Mouse (Mus musculus) forebrain, embryonic 13.5 days (tissue): ENCODE results near the gene Cyp2d11. TPM values are rescaled to one million over a fixed set of nuclear protein-coding genes. Genes with fewer than 3 reads are reported as not detected.

ENCODE experiments used
- ATAC-seq: fragments of 200-750 bp; cut with Nextera tagmentation; 2 replicates; pipeline ENCODE4 v1.8.0; 2017
- H3K27ac ChIP-seq: fragments of 300-500 bp; sonication (generic); 2 replicates; pipeline ENCODE4 v1.5.1; 2015; ENCODE audit warnings: inconsistent platforms, mild to moderate bottlenecking, moderate library complexity
- H3K27me3 ChIP-seq: fragments of 300-500 bp; sonication (generic); 2 replicates; pipeline ENCODE4 v1.6.1; 2015; ENCODE audit warnings: mild to moderate bottlenecking, inconsistent platforms
- H3K36me3 ChIP-seq: fragments of 300-500 bp; sonication (generic); 2 replicates; pipeline ENCODE4 v1.6.1; 2015; ENCODE audit warnings: mild to moderate bottlenecking, inconsistent platforms; ENCODE audit not compliant: poor library complexity, severe bottlenecking
- H3K4me1 ChIP-seq: fragments of 300-500 bp; sonication (generic); 2 replicates; pipeline ENCODE4 v1.6.1; 2015; ENCODE audit warnings: inconsistent platforms
- H3K4me2 ChIP-seq: fragments of 300-500 bp; sonication (generic); 2 replicates; pipeline ENCODE4 v1.6.1; 2015; ENCODE audit warnings: inconsistent platforms, mild to moderate bottlenecking, moderate library complexity
- H3K4me3 ChIP-seq: fragments of 300-500 bp; sonication (generic); 2 replicates; pipeline ENCODE4 v1.5.1; 2015; ENCODE audit warnings: mild to moderate bottlenecking, inconsistent platforms
- H3K9ac ChIP-seq: fragments of 300-500 bp; sonication (generic); 2 replicates; pipeline ENCODE4 v1.6.1; 2015; ENCODE audit warnings: mild to moderate bottlenecking, inconsistent platforms
- H3K9me3 ChIP-seq: fragments of 300-500 bp; sonication (generic); replicated peaks from 2 replicates; pipeline ENCODE4 v1.6.1; 2016; ENCODE audit warnings: inconsistent platforms
- WGBS: fragments of 180-500 bp; shearing (Covaris S2); methylation state at CpG from one replicate; pipeline ENCODE4 v1.1.7; 2015; 5-methylcytosine and 5-hydroxymethylcytosine counted together
- polyA plus RNA-seq: library from polyadenylated mRNA; unstranded; fragments of >200 nt; fragmentation: Nextera tagmentation; extraction: Ambion mirVana; gene quantifications from 2 replicates; pipeline ENCODE4 v1.2.1, GENCODE M21; 2015

Cyp2d11 gene
- polyA plus RNA-seq, 1 experiment from 2014 or later = not detected

DNA sequence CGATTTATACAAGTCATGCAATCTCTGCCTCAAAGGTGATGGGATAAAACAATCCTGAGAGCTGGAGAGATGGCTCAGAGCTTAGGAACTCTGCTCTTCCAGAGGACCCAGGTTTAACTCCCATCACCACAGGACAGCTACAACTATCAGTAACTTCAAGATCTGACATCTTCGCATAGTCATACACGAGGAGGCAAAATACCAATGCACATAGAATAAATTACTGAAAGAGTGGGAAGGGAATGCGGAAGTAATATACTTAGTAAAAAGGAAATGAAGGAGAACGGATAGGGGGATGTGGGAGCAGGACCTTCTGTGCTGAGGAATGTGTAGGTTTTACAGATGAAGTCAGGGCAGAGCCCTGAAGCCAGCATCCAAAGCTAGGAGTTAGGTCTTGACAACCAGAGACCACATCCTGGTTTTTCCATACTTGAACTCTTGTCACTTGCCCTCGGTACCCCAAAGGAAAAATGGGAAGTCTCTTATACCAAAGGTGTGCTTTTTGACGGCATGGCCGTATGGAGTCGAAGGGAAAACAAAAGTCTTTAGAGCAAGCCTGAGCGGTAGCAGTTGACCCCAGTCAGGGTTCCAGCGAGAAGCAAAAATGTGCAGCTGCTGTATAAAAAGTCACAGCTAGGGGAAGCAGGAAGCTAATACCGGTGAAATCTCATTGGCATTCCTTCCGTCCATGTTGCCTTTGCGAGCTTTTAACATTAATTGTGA is 47.1 kb downstream of the Cyp2d11 start:
- no peak for ATAC-seq
- whole genome bisulfite sequencing = 66% methylated on average over 14 of the region's 14 CpGs

DNA sequence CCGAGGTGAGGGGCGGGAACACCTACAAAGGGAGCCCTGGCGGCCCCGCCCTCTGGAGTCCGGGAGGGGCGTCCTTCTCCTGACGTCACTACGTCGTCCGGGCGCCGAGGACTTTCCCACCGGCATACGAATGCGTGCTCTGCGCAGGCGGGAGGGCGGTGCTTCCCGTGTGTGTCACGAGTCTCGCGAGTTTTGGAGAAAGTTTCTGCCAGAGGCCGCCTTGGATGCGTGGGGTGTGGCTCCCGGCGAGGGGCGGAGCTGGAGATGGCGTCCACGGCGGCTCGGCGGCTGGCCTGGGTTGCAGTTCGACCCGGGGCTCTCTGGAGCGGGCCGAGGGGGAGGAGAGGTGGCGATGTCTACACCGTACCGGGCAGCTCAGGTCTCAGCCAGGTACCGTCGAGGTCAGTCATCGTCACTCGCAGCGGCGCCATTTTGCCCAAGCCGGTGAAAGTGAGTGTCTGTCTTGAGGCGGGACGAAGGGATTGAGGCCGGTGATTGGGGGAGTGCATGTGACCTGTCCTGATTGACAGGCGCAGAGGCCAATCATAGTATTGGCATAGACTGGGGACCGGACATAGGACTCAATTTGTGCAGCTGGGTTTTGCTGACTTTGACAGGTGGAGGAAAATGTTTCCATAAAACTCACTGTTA is 47.9 kb downstream of the Cyp2d11 start:
- peak; percentile 99 for ATAC-seq
- Histone ChIP-seq H3K4me2 (peak overlapping the region; percentile 93), H3K9me3 (no peaks in the 10 kb centered on the region), H3K36me3 (peaks cover 38% of the 10 kb centered on the region), H3K27ac (peak overlapping the region; percentile 81), H3K27me3 (peaks cover 4% of the 10 kb centered on the region), H3K4me3 (peak overlapping the region; percentile 63), H3K4me1 (peaks cover 19% of the 10 kb centered on the region), H3K9ac (peak overlapping the region; percentile 78)
- WGBS = under 1% methylated on average over 51 of the region's 51 CpGs

More for the DNA sequence above, 47.1 kb downstream of the Cyp2d11 start:
- Histone ChIP-seq H3K27me3 (no peaks in the 10 kb centered on the region), H3K4me2 (peak overlapping the region; percentile 93), H3K36me3 (peaks cover 39% of the 10 kb centered on the region), H3K9me3 (no peaks in the 10 kb centered on the region), H3K9ac (peak overlapping the region; percentile 78), H3K4me3 (peak overlapping the region; percentile 63), H3K27ac (peak overlapping the region; percentile 81; the same call in 1 of the 2 replicates), H3K4me1 (peaks cover 15% of the 10 kb centered on the region)

DNA sequence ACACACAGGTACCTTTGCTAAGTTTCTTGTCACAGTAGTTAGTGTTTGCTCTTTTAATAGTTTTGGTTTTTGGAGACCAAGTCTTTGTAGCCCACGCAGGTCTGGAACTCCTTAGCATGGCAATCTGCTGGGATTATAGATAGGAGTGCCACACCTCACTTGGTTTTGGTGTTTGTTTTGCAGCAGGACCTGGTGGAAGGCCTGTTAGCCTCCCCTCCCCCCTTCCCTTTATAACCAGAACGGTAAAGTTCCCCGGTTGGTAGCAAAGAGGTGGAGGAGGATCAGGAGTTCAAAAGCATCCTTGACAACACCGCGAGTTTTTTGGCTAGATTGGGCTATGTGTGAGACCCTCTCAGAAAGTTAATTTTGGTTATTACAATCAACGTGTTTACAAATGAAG is 48.9 kb downstream of the Cyp2d11 start:
- Histone ChIP-seq H3K9ac (no peak overlapping the region), H3K9me3 (no peaks in the 10 kb centered on the region), H3K4me2 (no peak overlapping the region), H3K27ac (no peak overlapping the region), H3K27me3 (peaks cover 13% of the 10 kb centered on the region), H3K4me3 (no peak overlapping the region), H3K36me3 (peaks cover 28% of the 10 kb centered on the region), H3K4me1 (peaks cover 21% of the 10 kb centered on the region)
- 92% methylated on average over 6 of the region's 6 CpGs for WGBS
- ATAC-seq = no peak

DNA sequence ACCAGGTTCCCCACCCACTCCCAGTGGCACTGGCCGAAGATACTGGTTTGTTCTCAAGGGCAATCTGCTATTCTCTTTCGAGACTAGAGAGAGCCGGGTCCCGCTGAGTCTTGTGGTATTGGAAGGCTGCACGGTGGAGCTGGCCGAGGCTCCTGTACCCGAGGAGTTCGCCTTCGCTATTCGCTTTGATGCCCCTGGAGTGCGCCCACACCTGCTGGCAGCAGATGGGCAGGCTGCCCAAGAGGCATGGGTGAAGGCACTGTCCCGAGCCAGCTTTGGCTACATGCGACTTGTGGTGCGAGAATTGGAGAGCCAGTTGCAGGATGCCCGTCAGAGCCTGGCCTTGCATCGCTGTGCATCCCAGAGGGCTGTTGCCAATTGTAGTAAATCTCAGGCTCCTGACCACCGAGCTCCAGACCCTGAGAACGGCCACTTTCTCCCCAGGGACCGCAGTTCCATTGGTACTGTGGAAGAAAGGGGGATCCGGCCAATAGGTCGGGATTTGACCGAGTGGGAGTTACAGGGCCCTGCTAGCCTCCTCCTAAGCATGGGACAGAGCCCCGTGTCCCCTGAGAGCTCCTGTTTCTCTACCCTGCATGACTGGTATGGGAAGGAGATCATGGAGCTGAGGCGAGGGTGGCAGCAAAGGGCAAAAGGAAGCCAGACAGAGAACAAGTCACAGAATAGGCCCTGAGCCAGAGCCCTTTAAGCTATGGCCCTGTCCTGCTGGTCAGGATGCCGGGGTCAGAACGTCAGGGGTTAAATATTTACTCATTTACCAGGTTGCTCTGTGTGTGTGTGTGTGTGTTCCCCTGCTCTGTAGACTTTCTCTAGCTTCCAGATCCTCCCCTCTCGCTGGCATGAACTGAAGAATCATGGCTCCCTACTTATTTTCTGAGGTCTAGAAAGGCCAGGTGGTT is 50.2 kb downstream of the Cyp2d11 start:
- Histone ChIP-seq H3K27me3 (peaks cover 20% of the 10 kb centered on the region), H3K4me2 (no peak overlapping the region), H3K9me3 (no peaks in the 10 kb centered on the region), H3K4me1 (peaks cover 24% of the 10 kb centered on the region), H3K9ac (no peak overlapping the region), H3K27ac (no peak overlapping the region), H3K36me3 (peaks cover 14% of the 10 kb centered on the region), H3K4me3 (no peak overlapping the region)
- no peak for ATAC-seq
- whole genome bisulfite sequencing = 90% methylated on average over 27 of the region's 27 CpGs

DNA sequence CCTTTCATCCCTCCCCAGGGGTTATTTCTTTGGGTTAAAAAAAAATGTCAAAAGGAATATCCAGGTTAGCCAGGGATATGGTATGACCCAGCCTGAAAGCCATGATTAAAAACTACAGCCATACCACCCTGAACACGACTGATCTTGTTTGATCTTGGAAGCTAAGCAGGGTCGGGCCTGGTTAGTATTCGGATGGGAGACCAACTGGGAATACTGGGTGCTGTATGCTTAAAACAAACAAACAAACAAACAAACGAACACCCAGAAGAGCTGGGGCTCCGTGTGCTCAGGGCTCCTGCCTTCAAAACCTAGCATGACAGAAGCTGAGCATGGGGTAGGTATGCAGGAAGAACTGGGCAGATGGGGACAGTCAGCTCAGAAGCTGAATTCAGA is 51.3 kb downstream of the Cyp2d11 start:
- Histone ChIP-seq H3K4me2 (no peak overlapping the region), H3K27me3 (peaks cover 20% of the 10 kb centered on the region), H3K4me3 (no peak overlapping the region), H3K9me3 (no peaks in the 10 kb centered on the region), H3K36me3 (peaks cover 4% of the 10 kb centered on the region; the same call in 1 of the 2 replicates), H3K4me1 (peaks cover 29% of the 10 kb centered on the region), H3K9ac (no peak overlapping the region), H3K27ac (no peak overlapping the region)
- 81% methylated on average over 5 of the region's 5 CpGs for WGBS
- ATAC-seq = no peak

DNA sequence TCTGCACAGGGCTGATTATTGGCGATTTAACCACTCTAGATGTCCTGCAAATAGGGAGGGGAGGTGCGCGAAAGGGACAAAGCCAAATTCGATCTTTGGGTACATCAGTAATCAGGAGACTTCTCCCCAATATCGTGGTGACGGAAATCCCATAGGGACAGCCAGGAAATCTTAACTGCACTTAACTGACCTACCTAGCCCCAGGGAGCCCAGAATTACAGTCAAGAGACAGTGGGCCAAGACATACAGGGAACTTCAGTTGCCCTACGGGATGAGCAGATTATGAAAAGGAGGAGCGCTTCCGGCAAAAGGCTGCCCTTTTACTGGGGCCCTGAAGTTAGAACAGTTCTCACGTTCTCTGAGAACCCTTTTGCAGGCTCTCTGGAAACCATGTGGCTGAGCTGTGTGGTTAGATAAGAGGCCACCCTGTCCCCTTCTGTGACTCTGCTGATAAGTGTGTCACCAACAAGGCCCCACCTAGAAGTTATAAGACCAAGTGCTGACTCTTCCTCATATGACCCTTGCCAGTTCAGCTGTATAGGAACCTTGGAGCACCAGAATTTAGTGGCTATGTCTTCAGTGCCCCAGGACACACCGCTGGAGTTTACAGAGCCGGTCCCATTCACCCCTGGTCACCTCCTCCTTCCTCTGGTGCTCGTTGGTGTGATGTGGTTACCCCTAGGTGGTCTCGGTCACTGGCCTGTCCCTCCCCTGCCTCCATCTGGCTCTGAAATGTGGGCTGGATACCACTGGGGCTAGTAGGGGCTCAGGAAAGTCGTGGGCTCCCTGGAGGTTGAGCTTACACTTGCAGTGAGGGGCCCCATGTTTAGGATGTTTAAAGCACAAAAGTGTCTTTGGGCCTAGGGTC is 51.9 kb downstream of the Cyp2d11 start:
- no peaks in the 10 kb centered on the region for H3K36me3 ChIP-seq
- H3K27ac ChIP-seq = no peak overlapping the region
- ATAC-seq = no peak
- peaks cover 29% of the 10 kb centered on the region for H3K4me1 ChIP-seq
- no peaks in the 10 kb centered on the region for H3K9me3 ChIP-seq
- WGBS = 74% methylated on average over 15 of the region's 15 CpGs
- peaks cover 20% of the 10 kb centered on the region for H3K27me3 ChIP-seq
- H3K9ac ChIP-seq = peak overlapping the region; percentile 55; the same call in 1 of the 2 replicates
- no peak overlapping the region; the same call in 1 of the 2 replicates for H3K4me3 ChIP-seq
- peak overlapping the region; percentile 56 for H3K4me2 ChIP-seq

DNA sequence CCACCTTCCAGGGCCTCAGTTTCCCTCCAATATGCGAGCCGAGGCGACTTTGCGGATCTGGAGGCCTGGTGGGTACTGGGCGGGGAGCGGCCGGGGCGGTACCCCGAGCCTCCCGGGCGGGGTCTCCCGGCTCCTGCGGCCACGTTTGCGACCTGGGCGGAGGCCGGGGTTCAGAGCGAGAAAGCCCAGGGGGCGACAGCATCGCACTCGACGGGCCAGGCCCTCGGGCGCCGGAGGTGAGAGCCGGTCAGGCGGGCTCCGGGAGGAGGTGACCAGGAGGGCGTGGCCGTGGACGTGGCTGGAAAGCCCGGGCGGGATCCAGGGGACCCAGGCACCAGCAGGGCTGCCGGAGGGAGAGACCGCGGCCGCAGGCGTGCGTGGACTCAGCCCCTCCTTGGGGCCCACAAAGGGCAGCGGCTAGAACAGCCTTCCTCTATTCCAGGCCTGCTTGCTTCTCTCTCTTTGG is 52.8 kb downstream of the Cyp2d11 start:
- peaks cover 28% of the 10 kb centered on the region for H3K4me1 ChIP-seq
- H3K27ac ChIP-seq = no peak overlapping the region
- H3K9me3 ChIP-seq = no peaks in the 10 kb centered on the region
- H3K4me3 ChIP-seq = peak overlapping the region; percentile 33
- H3K4me2 ChIP-seq = peak overlapping the region; percentile 56
- ATAC-seq = no peak
- no peaks in the 10 kb centered on the region for H3K36me3 ChIP-seq
- peaks cover 20% of the 10 kb centered on the region for H3K27me3 ChIP-seq
- WGBS = 5% methylated on average over 39 of the region's 40 CpGs
- H3K9ac ChIP-seq = peak overlapping the region; percentile 55

DNA sequence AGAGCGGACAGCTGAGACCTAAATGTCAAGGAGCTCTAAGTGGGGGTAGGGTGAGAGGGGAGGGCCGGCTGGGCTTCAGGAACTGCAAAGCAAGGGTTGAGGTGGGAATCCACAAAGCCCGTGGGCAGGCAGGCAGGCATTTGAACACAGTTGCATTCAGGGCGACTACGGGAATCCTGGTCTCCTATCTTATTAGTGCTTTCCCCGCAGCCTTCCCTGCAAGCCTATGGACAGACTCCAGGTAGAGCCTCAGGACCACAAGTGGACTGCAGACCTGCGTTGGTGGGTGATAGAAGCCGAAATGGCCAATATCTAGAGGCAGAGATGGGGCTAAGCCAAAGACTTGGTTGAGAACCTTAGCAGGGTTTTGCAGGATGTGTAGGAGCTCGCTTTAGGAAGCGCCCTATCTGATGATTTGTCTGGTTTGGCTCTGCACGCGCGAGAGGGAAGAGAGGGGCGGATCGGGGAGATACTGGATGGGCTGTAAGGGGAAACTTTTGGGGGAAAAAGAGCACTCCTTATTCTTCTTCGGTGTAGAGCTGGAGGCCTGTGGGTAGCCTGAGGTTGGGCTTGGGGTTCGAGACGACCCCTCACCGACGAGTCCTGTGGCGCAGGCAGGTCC is 53.3 kb downstream of the Cyp2d11 start:
- peak overlapping the region; percentile 33 for H3K4me3 ChIP-seq
- peak overlapping the region; percentile 55 for H3K9ac ChIP-seq
- H3K27ac ChIP-seq = no peak overlapping the region
- H3K9me3 ChIP-seq = no peaks in the 10 kb centered on the region
- 40% methylated on average over 21 of the region's 21 CpGs for WGBS
- H3K27me3 ChIP-seq = peaks cover 20% of the 10 kb centered on the region
- H3K36me3 ChIP-seq = peaks cover 5% of the 10 kb centered on the region
- H3K4me1 ChIP-seq = peaks cover 28% of the 10 kb centered on the region
- no peak for ATAC-seq
- peak overlapping the region; percentile 56 for H3K4me2 ChIP-seq

DNA sequence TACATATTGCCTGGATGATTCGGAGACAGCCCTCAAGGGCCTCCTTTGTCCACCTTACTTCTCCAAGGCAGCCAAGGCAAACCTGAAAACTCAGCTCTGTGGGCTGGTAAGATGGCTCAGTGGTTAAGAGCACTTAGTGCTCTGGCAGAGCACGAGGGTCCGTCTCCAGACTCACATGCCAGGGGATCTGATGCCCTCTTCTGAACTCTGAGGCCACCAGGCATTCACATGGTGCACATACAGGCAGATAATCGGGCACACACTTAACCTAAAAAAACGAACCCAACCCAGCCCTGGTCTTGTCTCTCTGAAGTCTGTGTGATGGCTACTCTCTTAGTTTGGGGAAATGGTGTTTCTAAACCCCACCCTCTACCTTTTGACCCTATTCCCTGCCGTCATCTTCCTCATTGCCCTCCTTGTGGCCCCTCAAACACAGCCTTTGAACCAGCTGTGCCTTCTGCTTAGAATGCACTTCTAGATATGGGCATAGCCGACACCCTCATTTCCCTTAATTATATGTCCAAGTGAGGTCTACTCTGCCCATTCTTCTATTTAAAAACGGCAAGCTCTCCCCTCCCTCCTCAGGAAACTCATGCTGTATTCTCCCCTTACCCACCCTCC is 54.1 kb downstream of the Cyp2d11 start:
- Histone ChIP-seq H3K9me3 (no peaks in the 10 kb centered on the region), H3K9ac (no peak overlapping the region), H3K36me3 (peaks cover 12% of the 10 kb centered on the region), H3K4me2 (0 out of 2 replicates have a peak overlapping the region, but pooled peaks have one; percentile 66), H3K27me3 (peaks cover 20% of the 10 kb centered on the region), H3K4me1 (peaks cover 28% of the 10 kb centered on the region), H3K4me3 (no peak overlapping the region), H3K27ac (no peak overlapping the region)
- 79% methylated on average over 8 of the region's 8 CpGs for WGBS
- no peak for ATAC-seq
